Mouse (Mus musculus): ENCODE measurements around the gene Rap1gap2. TPM values are rescaled to one million over a fixed set of nuclear protein-coding genes. Genes with fewer than 3 reads are reported as not detected.
A peak's percentile ranks its signal among the peaks of the same experiment; 100 is the strongest.

Gene Rap1gap2
- polyA plus RNA-seq, 1 experiment, result 71.0 TPM

GRCm38 (mm10) chr11:74634490-74635275, 24.0 kb upstream of the Rap1gap2 start:
- DNase-seq, result peak; percentile 72 to 74
- 62% methylated on average over 5 of the region's 5 CpGs for WGBS
- no peaks in the 10 kb centered on the region for H3K27me3 ChIP-seq (ENCODE audit: control insufficient read depth, insufficient read depth, low read length)
- H3K4me1 ChIP-seq (ENCODE audit: control insufficient read depth, insufficient read depth, low read length), result peaks cover 11% of the 10 kb centered on the region
- H3K27ac ChIP-seq (ENCODE audit: insufficient read depth, low read length), result no peak overlapping the region
- peak; percentile 87 for TF ChIP-seq CTCF (IDR thresholded peaks at IDR 0.05; ENCODE audit: borderline replicate concordance, insufficient read depth, low read depth, low read length)
- TF ChIP-seq POLR2A (IDR thresholded peaks at IDR 0.05; ENCODE audit: borderline replicate concordance, insufficient read depth, low read length), result no peak
- H3K4me3 ChIP-seq (replicated peaks; ENCODE audit: insufficient read depth, low read depth, low read length), result no peak overlapping the region

- no peak for DNase-seq
- Histone ChIP-seq H3K27ac (ENCODE audit: insufficient read depth, low read length) (no peak overlapping the region), H3K27me3 (ENCODE audit: control insufficient read depth, insufficient read depth, low read length) (no peaks in the 10 kb centered on the region), H3K4me3 (replicated peaks; ENCODE audit: insufficient read depth, low read depth, low read length) (no peak overlapping the region), H3K4me1 (ENCODE audit: control insufficient read depth, insufficient read depth, low read length) (peaks cover under 1% of the 10 kb centered on the region; the same call in 1 of the 2 replicates)
- TF ChIP-seq POLR2A (IDR thresholded peaks at IDR 0.05; ENCODE audit: borderline replicate concordance, insufficient read depth, low read length) (no peak), CTCF (IDR thresholded peaks at IDR 0.05; ENCODE audit: borderline replicate concordance, insufficient read depth, low read depth, low read length) (no peak)
- 75% methylated on average over 7 of the region's 7 CpGs for WGBS
Measured at GRCm38 (mm10) chr11:74631880-74632789, 21.4 kb upstream of the Rap1gap2 start.

GRCm38 (mm10) chr11:74627481-74627880, 16.8 kb upstream of the Rap1gap2 start:
- no peaks in the 10 kb centered on the region for H3K27me3 ChIP-seq (ENCODE audit: control insufficient read depth, insufficient read depth, low read length)
- no peak for TF ChIP-seq CTCF (IDR thresholded peaks at IDR 0.05; ENCODE audit: borderline replicate concordance, insufficient read depth, low read depth, low read length)
- TF ChIP-seq POLR2A (IDR thresholded peaks at IDR 0.05; ENCODE audit: borderline replicate concordance, insufficient read depth, low read length), result no peak
- WGBS, result 87% methylated on average over 3 of the region's 3 CpGs
- no peak for DNase-seq
- H3K4me1 ChIP-seq (ENCODE audit: control insufficient read depth, insufficient read depth, low read length), result peaks cover 10% of the 10 kb centered on the region
- no peak overlapping the region for H3K27ac ChIP-seq (ENCODE audit: insufficient read depth, low read length)
- no peak overlapping the region for H3K4me3 ChIP-seq (replicated peaks; ENCODE audit: insufficient read depth, low read depth, low read length)

GRCm38 (mm10) chr11:74625333-74625732, 14.6 kb upstream of the Rap1gap2 start:
- no peaks in the 10 kb centered on the region for H3K27me3 ChIP-seq (ENCODE audit: control insufficient read depth, insufficient read depth, low read length)
- H3K4me1 ChIP-seq (ENCODE audit: control insufficient read depth, insufficient read depth, low read length), result peaks cover 13% of the 10 kb centered on the region
- no peak overlapping the region for H3K4me3 ChIP-seq (replicated peaks; ENCODE audit: insufficient read depth, low read depth, low read length)
- DNase-seq, result no peak
- no peak for TF ChIP-seq CTCF (IDR thresholded peaks at IDR 0.05; ENCODE audit: borderline replicate concordance, insufficient read depth, low read depth, low read length)
- no peak for TF ChIP-seq POLR2A (IDR thresholded peaks at IDR 0.05; ENCODE audit: borderline replicate concordance, insufficient read depth, low read length)
- H3K27ac ChIP-seq (ENCODE audit: insufficient read depth, low read length), result no peak overlapping the region

GRCm38 (mm10) chr11:74623693-74624092, 13.0 kb upstream of the Rap1gap2 start:
- Histone ChIP-seq H3K27me3 (ENCODE audit: control insufficient read depth, insufficient read depth, low read length) (no peaks in the 10 kb centered on the region), H3K27ac (ENCODE audit: insufficient read depth, low read length) (no peak overlapping the region), H3K4me1 (ENCODE audit: control insufficient read depth, insufficient read depth, low read length) (peaks cover 13% of the 10 kb centered on the region), H3K4me3 (replicated peaks; ENCODE audit: insufficient read depth, low read depth, low read length) (no peak overlapping the region)
- 74% methylated on average over 6 of the region's 6 CpGs for WGBS
- TF ChIP-seq POLR2A (IDR thresholded peaks at IDR 0.05; ENCODE audit: borderline replicate concordance, insufficient read depth, low read length) (no peak), CTCF (IDR thresholded peaks at IDR 0.05; ENCODE audit: borderline replicate concordance, insufficient read depth, low read depth, low read length) (no peak)
- no peak for DNase-seq

- Histone ChIP-seq H3K27me3 (ENCODE audit: control insufficient read depth, insufficient read depth, low read length) (no peaks in the 10 kb centered on the region), H3K4me3 (replicated peaks; ENCODE audit: insufficient read depth, low read depth, low read length) (no peak overlapping the region), H3K4me1 (ENCODE audit: control insufficient read depth, insufficient read depth, low read length) (peaks cover 13% of the 10 kb centered on the region), H3K27ac (ENCODE audit: insufficient read depth, low read length) (no peak overlapping the region)
- 80% methylated on average over 8 of the region's 8 CpGs for WGBS
- no peak for DNase-seq
- TF ChIP-seq POLR2A (IDR thresholded peaks at IDR 0.05; ENCODE audit: borderline replicate concordance, insufficient read depth, low read length) (no peak), CTCF (IDR thresholded peaks at IDR 0.05; ENCODE audit: borderline replicate concordance, insufficient read depth, low read depth, low read length) (no peak)
Measured at GRCm38 (mm10) chr11:74621974-74622669, 11.4 kb upstream of the Rap1gap2 start.

- no peak for DNase-seq
- TF ChIP-seq POLR2A (IDR thresholded peaks at IDR 0.05; ENCODE audit: borderline replicate concordance, insufficient read depth, low read length) (no peak), CTCF (IDR thresholded peaks at IDR 0.05; ENCODE audit: borderline replicate concordance, insufficient read depth, low read depth, low read length) (no peak)
- 1% methylated on average over 16 of the region's 16 CpGs for WGBS
- no peaks in the 10 kb centered on the region for H3K27me3 ChIP-seq (ENCODE audit: control insufficient read depth, insufficient read depth, low read length)
- peak overlapping the region; percentile 87 for H3K4me3 ChIP-seq (replicated peaks; ENCODE audit: insufficient read depth, low read depth, low read length)
- H3K4me1 ChIP-seq (ENCODE audit: control insufficient read depth, insufficient read depth, low read length), result peaks cover 13% of the 10 kb centered on the region
- H3K27ac ChIP-seq (ENCODE audit: insufficient read depth, low read length), result peak overlapping the region; percentile 68
Measured at GRCm38 (mm10) chr11:74619956-74620300, 9.2 kb upstream of the Rap1gap2 start.

All from cerebellum, adult 2 months (tissue).